Mouse (Mus musculus): ENCODE measurements around the gene Wnt10b. TPM values are rescaled to one million over a fixed set of nuclear protein-coding genes. Genes with fewer than 3 reads are reported as not detected.

Gene Wnt10b
- total and polyA plus RNA-seq, 2 experiments from 2014 or later = 1.4 TPM; not detected in 1

- no peak overlapping the region for H3K4me3 ChIP-seq (ENCODE audit: low read length)
- ATAC-seq (no peak), DNase-seq (ENCODE audit: low spot score) (no peak)
- no peaks in the 10 kb centered on the region; the same call in 1 of the 2 replicates for H3K4me1 ChIP-seq (ENCODE audit: insufficient read depth, low read length)
- no peaks in the 10 kb centered on the region for H3K27me3 ChIP-seq (ENCODE audit: insufficient read depth, low read length)
- no peak overlapping the region for H3K4me2 ChIP-seq (ENCODE audit: low read depth, low read length)
- no peaks in the 10 kb centered on the region for H3K9me3 ChIP-seq (ENCODE audit: low read length)
- H3K9ac ChIP-seq (replicated peaks; ENCODE audit: low read length) = no peak overlapping the region
- no peak for TF ChIP-seq CTCF (IDR thresholded peaks at IDR 0.05; ENCODE audit: low read depth)
- no peaks in the 10 kb centered on the region for H3K36me3 ChIP-seq (ENCODE audit: insufficient read depth, low read length)
- 64% methylated on average over 8 of the region's 8 CpGs for WGBS
- no peak overlapping the region for H3K27ac ChIP-seq
Observed at GRCm38 (mm10) chr15:98722191-98722590, 55.8 kb downstream of the Wnt10b start.

Other genes starting within 250 kb of the Wnt10b start
- 53.3 and 69.6 TPM in 2 replicates for gene Kansl2, start 243.9 kb downstream of the Wnt10b start, total RNA-seq (2014; rRNA removed)
- 95.1 and 96.8 TPM in 2 replicates for gene Kansl2, start 243.9 kb downstream of the Wnt10b start, polyA plus RNA-seq (2015; fragmentation: Nextera tagmentation; extraction: Ambion mirVana)
- 31.2 and 42.4 TPM in 2 replicates for gene Ccnt1, start 207.2 kb downstream of the Wnt10b start, total RNA-seq (2014; rRNA removed)
- 42.7 and 42.9 TPM in 2 replicates for gene Ccnt1, start 207.2 kb downstream of the Wnt10b start, polyA plus RNA-seq (2015; fragmentation: Nextera tagmentation; extraction: Ambion mirVana)
- not detected in 2 replicates for gene 4930415O20Rik, start 207.1 kb downstream of the Wnt10b start, total RNA-seq (2014; rRNA removed)
- not detected in 2 replicates for gene 4930415O20Rik, start 207.1 kb downstream of the Wnt10b start, polyA plus RNA-seq (2015; fragmentation: Nextera tagmentation; extraction: Ambion mirVana)
- gene Adcy6, start 168.1 kb downstream of the Wnt10b start, total RNA-seq (2014; rRNA removed) = 35.1 and 43.2 TPM in 2 replicates
- 5.8 and 6.2 TPM in 2 replicates for gene Adcy6, start 168.1 kb downstream of the Wnt10b start, polyA plus RNA-seq (2015; fragmentation: Nextera tagmentation; extraction: Ambion mirVana)
- 166 and 183 TPM in 2 replicates for gene Cacnb3, start 147.3 kb downstream of the Wnt10b start, total RNA-seq (2014; rRNA removed)
- 75.0 and 83.1 TPM in 2 replicates for gene Cacnb3, start 147.3 kb downstream of the Wnt10b start, polyA plus RNA-seq (2015; fragmentation: Nextera tagmentation; extraction: Ambion mirVana)
- 52.9 and 68.7 TPM in 2 replicates for gene Ddx23, start 115.3 kb downstream of the Wnt10b start, total RNA-seq (2014; rRNA removed)
- gene Ddx23, start 115.3 kb downstream of the Wnt10b start, polyA plus RNA-seq (2015; fragmentation: Nextera tagmentation; extraction: Ambion mirVana) = 20.1 and 23.4 TPM in 2 replicates
- 22.3 and 26.7 TPM in 2 replicates for gene Rnd1, start 100.7 kb downstream of the Wnt10b start, total RNA-seq (2014; rRNA removed)
- 16.2 and 16.3 TPM in 2 replicates for gene Rnd1, start 100.7 kb downstream of the Wnt10b start, polyA plus RNA-seq (2015; fragmentation: Nextera tagmentation; extraction: Ambion mirVana)
- gene Ccdc65, start 69.9 kb downstream of the Wnt10b start, total RNA-seq (2014; rRNA removed) = 2.6 and 3.7 TPM in 2 replicates
- 7.7 and 10.4 TPM in 2 replicates for gene Ccdc65, start 69.9 kb downstream of the Wnt10b start, polyA plus RNA-seq (2015; fragmentation: Nextera tagmentation; extraction: Ambion mirVana)
- gene Fkbp11, start 50.0 kb downstream of the Wnt10b start, total RNA-seq (2014; rRNA removed) = 6.4 and 10.6 TPM in 2 replicates
- gene Fkbp11, start 50.0 kb downstream of the Wnt10b start, polyA plus RNA-seq (2015; fragmentation: Nextera tagmentation; extraction: Ambion mirVana) = 5.0 and 6.6 TPM in 2 replicates
- gene Arf3, start 14.9 kb downstream of the Wnt10b start, total RNA-seq (2014; rRNA removed) = 127 TPM in 2 replicates
- 80.7 and 92.9 TPM in 2 replicates for gene Arf3, start 14.9 kb downstream of the Wnt10b start, polyA plus RNA-seq (2015; fragmentation: Nextera tagmentation; extraction: Ambion mirVana)
- gene Wnt1, start 11.7 kb upstream of the Wnt10b start, total RNA-seq (2014; rRNA removed) = 0.05 TPM in 1 of 2 replicates, not detected in the other
- gene Wnt1, start 11.7 kb upstream of the Wnt10b start, polyA plus RNA-seq (2015; fragmentation: Nextera tagmentation; extraction: Ambion mirVana) = 0.52 and 0.59 TPM in 2 replicates
- 2.7 and 6.5 TPM in 2 replicates for gene Ddn, start 31.3 kb upstream of the Wnt10b start, total RNA-seq (2014; rRNA removed)
- gene Ddn, start 31.3 kb upstream of the Wnt10b start, polyA plus RNA-seq (2015; fragmentation: Nextera tagmentation; extraction: Ambion mirVana) = 0.45 and 0.64 TPM in 2 replicates
- gene Prkag1, start 53.4 kb upstream of the Wnt10b start, total RNA-seq (2014; rRNA removed) = 62.4 and 99.4 TPM in 2 replicates
- 61.1 and 62.3 TPM in 2 replicates for gene Prkag1, start 53.4 kb upstream of the Wnt10b start, polyA plus RNA-seq (2015; fragmentation: Nextera tagmentation; extraction: Ambion mirVana)
- 27.7 and 37.8 TPM in 2 replicates for gene Kmt2d, start 93.1 kb upstream of the Wnt10b start, total RNA-seq (2014; rRNA removed)
- 7.4 and 7.6 TPM in 2 replicates for gene Kmt2d, start 93.1 kb upstream of the Wnt10b start, polyA plus RNA-seq (2015; fragmentation: Nextera tagmentation; extraction: Ambion mirVana)
- gene Rhebl1, start 116.4 kb upstream of the Wnt10b start, total RNA-seq (2014; rRNA removed) = 5.8 and 10.2 TPM in 2 replicates
- gene Rhebl1, start 116.4 kb upstream of the Wnt10b start, polyA plus RNA-seq (2015; fragmentation: Nextera tagmentation; extraction: Ambion mirVana) = 25.7 and 26.7 TPM in 2 replicates
- gene Dhh, start 120.4 kb upstream of the Wnt10b start, total RNA-seq (2014; rRNA removed) = 0.29 and 0.68 TPM in 2 replicates
- 0.85 and 1.0 TPM in 2 replicates for gene Dhh, start 120.4 kb upstream of the Wnt10b start, polyA plus RNA-seq (2015; fragmentation: Nextera tagmentation; extraction: Ambion mirVana)
- gene Lmbr1l, start 140.1 kb upstream of the Wnt10b start, total RNA-seq (2014; rRNA removed) = 28.7 and 51.0 TPM in 2 replicates
- 20.0 and 20.9 TPM in 2 replicates for gene Lmbr1l, start 140.1 kb upstream of the Wnt10b start, polyA plus RNA-seq (2015; fragmentation: Nextera tagmentation; extraction: Ambion mirVana)
- 3,512 and 3,813 TPM in 2 replicates for gene Tuba1b, start 156.4 kb upstream of the Wnt10b start, total RNA-seq (2014; rRNA removed)
- gene Tuba1b, start 156.4 kb upstream of the Wnt10b start, polyA plus RNA-seq (2015; fragmentation: Nextera tagmentation; extraction: Ambion mirVana) = 1,613 and 1,711 TPM in 2 replicates
- gene Gm49450, start 175.4 kb upstream of the Wnt10b start, total RNA-seq (2014; rRNA removed) = 1,661 and 1,767 TPM in 2 replicates
- not detected in 2 replicates for gene Gm49450, start 175.4 kb upstream of the Wnt10b start, polyA plus RNA-seq (2015; fragmentation: Nextera tagmentation; extraction: Ambion mirVana)
- 18,723 and 19,179 TPM in 2 replicates for gene Tuba1a, start 175.6 kb upstream of the Wnt10b start, total RNA-seq (2014; rRNA removed)
- 11,647 and 12,500 TPM in 2 replicates for gene Tuba1a, start 175.6 kb upstream of the Wnt10b start, polyA plus RNA-seq (2015; fragmentation: Nextera tagmentation; extraction: Ambion mirVana)

Measured in hindbrain, postnatal 0 days (tissue).